Mouse (Mus musculus) CD8-positive naive resting alpha-beta T cell, adult 2 months (primary cell): ENCODE measurements around the gene Ccdc27.
A peak's percentile ranks its signal among the peaks of the same experiment; 100 is the strongest.

Source experiments
- DNase-seq, 2 experiments: peaks; one replicate each; pipeline ENCODE4 v3.0.0; 2022; ENCODE audit warnings: low read depth in 2 of 2, low spot score in 2 of 2

Gene Ccdc27

GRCm38 (mm10) chr4:154042577-154042976, at the start of gene Ccdc27:
Gene Ccdc27 (minus strand): TSS chr4:154042677.
- DNase-seq = no peak

- DNase-seq = no peak
Observed at GRCm38 (mm10) chr4:154091356-154091755, 48.9 kb upstream of the Ccdc27 start.

- DNase-seq = no peak
Observed at GRCm38 (mm10) chr4:154089205-154089604, 46.7 kb upstream of the Ccdc27 start.

- no peak for DNase-seq
Observed at GRCm38 (mm10) chr4:154086436-154086835, 44.0 kb upstream of the Ccdc27 start.

GRCm38 (mm10) chr4:154085856-154086255, 43.4 kb upstream of the Ccdc27 start:
- no peak for DNase-seq

GRCm38 (mm10) chr4:154081974-154082373, 39.5 kb upstream of the Ccdc27 start:
- DNase-seq = no peak

- DNase-seq = no peak
Observed at GRCm38 (mm10) chr4:154081021-154081420, 38.5 kb upstream of the Ccdc27 start.

GRCm38 (mm10) chr4:154080211-154080610, 37.7 kb upstream of the Ccdc27 start:
- DNase-seq = no peak

GRCm38 (mm10) chr4:154071941-154072340, 29.5 kb upstream of the Ccdc27 start:
- DNase-seq = no peak

- DNase-seq = no peak
Observed at GRCm38 (mm10) chr4:154071521-154071920, 29.0 kb upstream of the Ccdc27 start.

GRCm38 (mm10) chr4:154070896-154071295, 28.4 kb upstream of the Ccdc27 start:
- no peak for DNase-seq

GRCm38 (mm10) chr4:154064827-154065773, 22.6 kb upstream of the Ccdc27 start:
- DNase-seq = peak in 1 of 2 experiments; percentile 2

GRCm38 (mm10) chr4:154057696-154058095, 15.2 kb upstream of the Ccdc27 start:
- no peak for DNase-seq

GRCm38 (mm10) chr4:154056661-154057060, 14.2 kb upstream of the Ccdc27 start:
- DNase-seq = no peak

GRCm38 (mm10) chr4:154056046-154056445, 13.6 kb upstream of the Ccdc27 start:
- no peak for DNase-seq

- DNase-seq = no peak
Observed at GRCm38 (mm10) chr4:154055482-154055881, 13.0 kb upstream of the Ccdc27 start.

- no peak for DNase-seq
Observed at GRCm38 (mm10) chr4:154053065-154053464, 10.6 kb upstream of the Ccdc27 start.

- DNase-seq = no peak
Observed at GRCm38 (mm10) chr4:154051401-154051800, 8.9 kb upstream of the Ccdc27 start.

GRCm38 (mm10) chr4:154045837-154046236, 3.4 kb upstream of the Ccdc27 start:
- DNase-seq = no peak

GRCm38 (mm10) chr4:154037123-154037522, 5.4 kb downstream of the Ccdc27 start:
- DNase-seq = no peak

GRCm38 (mm10) chr4:154028646-154029045, 13.8 kb downstream of the Ccdc27 start:
- no peak for DNase-seq

- no peak for DNase-seq
Observed at GRCm38 (mm10) chr4:154028066-154028465, 14.4 kb downstream of the Ccdc27 start.

GRCm38 (mm10) chr4:154026441-154026761, 16.1 kb downstream of the Ccdc27 start:
- no peak for DNase-seq
